Mouse (Mus musculus): Measurements from ENCODE around the gene Snrnp25.

DNA sequence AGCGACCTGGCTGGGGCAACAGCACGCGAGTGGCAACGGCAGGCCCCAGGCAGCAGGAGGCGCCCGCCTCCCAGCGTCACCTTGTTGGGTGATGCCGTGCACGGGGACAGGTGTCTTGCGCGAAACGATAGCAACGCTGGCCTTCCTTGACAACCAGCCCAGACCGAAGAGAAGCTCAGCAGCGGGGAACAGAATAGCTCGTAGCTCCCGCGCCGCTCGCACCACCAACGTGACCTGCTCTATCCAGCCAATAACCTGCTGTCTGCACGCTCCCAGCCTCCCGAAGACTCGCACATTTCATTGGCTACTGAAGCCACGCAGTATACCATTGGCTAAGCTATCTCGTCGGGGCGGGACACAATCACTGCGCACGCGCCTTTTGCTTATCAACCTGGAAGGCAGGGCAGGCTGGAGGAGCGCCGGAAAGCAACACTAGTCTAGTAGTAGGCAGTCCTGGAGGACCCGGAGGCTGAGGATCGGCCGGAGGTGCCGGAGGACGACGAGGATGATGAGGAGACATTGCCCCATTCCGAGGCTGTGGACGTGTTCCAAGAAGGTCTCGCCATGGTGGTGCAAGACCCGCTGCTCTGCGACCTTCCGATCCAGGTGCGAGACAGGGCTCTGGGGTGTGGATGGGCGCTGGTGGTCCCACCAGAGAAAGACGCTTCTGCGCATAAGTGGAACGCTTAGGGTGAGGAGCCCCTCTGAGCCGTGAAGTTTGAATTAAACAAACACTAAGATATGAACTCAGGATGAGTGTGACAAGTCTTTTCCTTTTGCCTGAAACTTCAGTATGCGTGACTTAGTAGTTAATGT, at the start of gene Snrnp25:
- TF ChIP-seq CTCF (IDR thresholded peaks at IDR 0.05; ENCODE audit: control insufficient read depth, insufficient read depth, low read length) (peak; percentile 29; the same call in 1 of the 2 replicates), POLR2A (IDR thresholded peaks at IDR 0.05; ENCODE audit: borderline replicate concordance, control insufficient read depth, low read depth, low read length) (peak; percentile 72; the same call in 1 of the 2 replicates)

Measured in bone marrow, adult 2 months (tissue).